Mouse (Mus musculus): Measurements from ENCODE around the gene Syngr4. TPM values are rescaled to one million over a fixed set of nuclear protein-coding genes. Genes with fewer than 3 reads are reported as not detected.
A peak's percentile ranks its signal among the peaks of the same experiment; 100 is the strongest.

Syngr4 gene
- polyA plus RNA-seq, 1 experiment from 2014 or later: 0.41 TPM

DNA sequence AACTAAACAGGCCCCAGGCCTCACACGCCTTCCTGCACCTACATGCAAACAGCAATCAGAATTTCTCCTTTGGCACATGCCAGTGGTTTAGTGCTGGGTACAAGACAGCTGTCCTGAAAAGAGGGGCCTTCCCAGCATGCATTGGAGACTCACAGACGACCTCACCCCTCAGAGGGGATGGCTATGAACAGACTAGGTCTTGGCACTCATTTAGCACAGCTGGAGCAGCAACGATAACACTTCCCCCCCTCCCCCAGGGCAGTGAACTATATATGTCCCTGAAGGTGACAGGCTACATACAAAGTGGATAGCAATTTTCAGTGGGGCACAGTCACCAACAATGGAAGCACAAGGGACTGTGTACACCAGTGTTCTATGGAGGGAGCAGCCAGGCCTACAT lies 32.1 kb downstream of the Syngr4 start:
- H3K27me3 ChIP-seq: peaks cover 45% of the 10 kb centered on the region

DNA sequence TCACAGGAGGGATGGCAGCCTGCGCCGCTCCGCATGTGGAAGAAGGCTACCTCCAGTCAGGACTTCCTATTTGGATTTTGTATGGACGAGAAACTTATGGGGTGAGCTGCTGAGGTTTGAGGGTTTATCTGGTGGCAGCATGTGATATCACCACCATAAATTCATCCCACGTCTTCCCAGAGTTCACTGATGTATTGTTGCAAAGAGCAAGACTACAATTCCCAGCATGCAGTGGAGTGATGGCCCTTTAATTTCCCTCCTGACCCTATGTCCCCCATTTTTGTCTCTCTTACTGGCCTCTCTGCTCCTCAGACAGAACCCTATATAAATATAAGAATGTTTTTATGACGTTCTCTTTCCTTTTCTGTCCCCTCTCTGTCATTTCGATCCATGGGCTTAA lies 33.7 kb downstream of the Syngr4 start:
- Histone ChIP-seq H3K4me1 (peaks cover 14% of the 10 kb centered on the region), H3K9ac (no peak overlapping the region), H3K4me3 (no peak overlapping the region), H3K27me3 (peaks cover 45% of the 10 kb centered on the region), H3K36me3 (no peaks in the 10 kb centered on the region), H3K9me3 (no peaks in the 10 kb centered on the region), H3K27ac (no peak overlapping the region), H3K4me2 (no peak overlapping the region)
- WGBS: 89% methylated on average over 7 of the region's 7 CpGs
- no peak for ATAC-seq (ENCODE audit: insufficient number of reproducible peaks, insufficient read depth, low FRiP score, low TSS enrichment, low read depth)

More for the DNA sequence above, 32.1 kb downstream of the Syngr4 start:
- Histone ChIP-seq H3K9me3 (no peaks in the 10 kb centered on the region), H3K4me2 (no peak overlapping the region), H3K4me3 (no peak overlapping the region), H3K4me1 (peaks cover 23% of the 10 kb centered on the region), H3K9ac (no peak overlapping the region), H3K27ac (no peak overlapping the region), H3K36me3 (no peaks in the 10 kb centered on the region)
- WGBS: 50% methylated on average over 3 of the region's 3 CpGs
- ATAC-seq (ENCODE audit: insufficient number of reproducible peaks, insufficient read depth, low FRiP score, low TSS enrichment, low read depth): no peak

DNA sequence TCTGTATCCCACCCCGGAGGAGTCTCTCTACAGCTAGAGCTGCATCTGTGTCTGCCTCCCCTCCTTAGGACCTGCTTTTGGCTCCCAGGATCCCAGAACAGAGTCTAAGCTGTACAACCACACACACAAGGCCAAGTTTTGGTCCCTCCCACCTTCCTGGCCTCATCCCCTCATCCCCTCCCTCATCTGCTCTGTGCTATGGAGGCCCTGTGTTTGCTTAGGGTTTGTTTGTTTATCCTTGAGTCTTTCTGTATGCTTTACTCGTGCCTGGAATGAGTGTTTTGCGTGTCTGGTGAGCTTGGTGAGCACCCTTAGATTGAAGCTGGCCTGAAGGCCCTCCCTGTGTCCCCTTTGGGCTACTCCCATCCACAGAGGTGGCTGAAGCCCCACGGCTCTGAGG lies 37.5 kb downstream of the Syngr4 start:
- Histone ChIP-seq H3K36me3 (no peaks in the 10 kb centered on the region), H3K9me3 (no peaks in the 10 kb centered on the region), H3K27me3 (peaks cover 59% of the 10 kb centered on the region), H3K4me3 (no peak overlapping the region), H3K4me2 (no peak overlapping the region), H3K4me1 (peaks cover 19% of the 10 kb centered on the region), H3K27ac (no peak overlapping the region), H3K9ac (no peak overlapping the region)
- 68% methylated on average over 4 of the region's 4 CpGs for WGBS
- no peak for ATAC-seq (ENCODE audit: insufficient number of reproducible peaks, insufficient read depth, low FRiP score, low TSS enrichment, low read depth)

DNA sequence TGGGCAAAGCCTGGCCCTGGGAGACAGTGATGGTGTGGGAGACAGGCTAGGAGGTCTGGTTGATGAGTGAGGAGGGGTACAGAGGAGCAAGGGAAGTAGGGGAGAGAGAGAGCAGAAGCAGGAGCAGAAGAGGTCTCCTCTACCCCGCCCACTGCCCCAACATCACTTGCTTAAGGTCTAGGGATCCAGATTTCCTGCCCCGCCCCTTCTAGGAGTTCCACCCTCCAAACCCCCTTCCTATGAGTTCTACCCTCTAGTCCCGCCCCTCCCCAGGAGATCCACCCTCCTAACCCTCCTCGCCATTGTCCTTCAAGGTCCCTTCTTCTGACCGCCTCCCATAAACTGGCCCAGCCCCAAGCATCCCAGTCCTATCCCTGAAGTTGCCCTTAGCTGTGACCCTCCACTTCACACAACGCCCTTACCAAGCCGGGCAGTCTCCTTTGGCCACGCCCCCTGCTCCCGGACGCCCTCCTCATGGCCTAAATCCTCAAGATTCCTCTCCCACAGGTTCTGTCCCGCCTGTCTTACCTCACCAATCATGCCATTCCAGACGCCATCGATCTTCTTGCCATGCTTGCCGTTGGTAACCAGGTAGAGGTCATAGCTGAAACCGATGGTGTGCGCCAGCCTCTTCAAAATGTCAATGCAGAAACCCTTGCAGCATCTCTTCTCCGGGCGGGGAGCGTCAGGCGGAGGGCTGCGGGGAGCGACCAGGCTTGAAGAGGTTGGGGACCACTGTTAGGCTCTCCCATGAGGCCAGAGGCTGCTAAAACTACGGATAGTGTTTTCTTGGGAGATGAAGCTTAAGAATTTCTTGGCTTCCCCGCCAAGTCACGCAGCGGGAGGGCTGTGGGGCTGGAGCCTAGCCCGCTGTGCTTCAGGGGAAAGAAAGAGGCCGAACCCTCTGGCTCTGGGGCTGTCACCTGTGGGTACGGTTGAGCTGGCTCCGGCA lies 39.3 kb downstream of the Syngr4 start:
- WGBS: 2% methylated on average over 30 of the region's 30 CpGs
- Histone ChIP-seq H3K27ac (no peak overlapping the region), H3K27me3 (peaks cover 55% of the 10 kb centered on the region), H3K4me3 (peak overlapping the region; percentile 44), H3K9me3 (no peaks in the 10 kb centered on the region), H3K4me1 (peaks cover 19% of the 10 kb centered on the region), H3K36me3 (no peaks in the 10 kb centered on the region), H3K9ac (peak overlapping the region; percentile 56), H3K4me2 (peak overlapping the region; percentile 63)
- ATAC-seq (ENCODE audit: insufficient number of reproducible peaks, insufficient read depth, low FRiP score, low TSS enrichment, low read depth): peak; percentile 34; the same call in 1 of the 2 replicates

GRCm38 (mm10) chr7:45853089-45853488 lies 43.4 kb downstream of the Syngr4 start:
- ATAC-seq (ENCODE audit: insufficient number of reproducible peaks, insufficient read depth, low FRiP score, low TSS enrichment, low read depth): no peak
- Histone ChIP-seq H3K9me3 (no peaks in the 10 kb centered on the region), H3K27ac (no peak overlapping the region), H3K4me1 (peaks cover 23% of the 10 kb centered on the region), H3K4me2 (no peak overlapping the region), H3K9ac (no peak overlapping the region), H3K4me3 (no peak overlapping the region), H3K36me3 (no peaks in the 10 kb centered on the region), H3K27me3 (peaks cover 26% of the 10 kb centered on the region)
- 84% methylated on average over 12 of the region's 12 CpGs for WGBS

DNA sequence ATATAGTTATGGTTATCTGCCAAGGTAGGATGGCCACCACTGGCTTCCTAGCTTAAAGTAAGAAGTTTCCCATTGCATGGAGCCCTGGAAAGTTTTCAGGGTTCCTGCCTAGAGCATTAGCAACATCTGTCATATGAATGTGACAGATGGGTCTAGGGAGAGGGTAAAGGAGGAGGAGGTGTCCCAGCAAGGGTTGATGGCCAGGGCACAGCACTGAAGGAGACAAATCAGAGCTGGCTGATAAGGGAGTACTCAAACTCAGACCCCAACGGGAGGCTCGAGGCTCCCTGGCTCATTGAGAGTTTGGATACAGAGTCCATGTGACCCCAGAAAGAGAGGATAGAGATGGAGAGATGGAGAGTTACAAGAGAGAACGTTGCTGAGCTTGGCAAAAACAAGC lies 45.9 kb downstream of the Syngr4 start:
- Histone ChIP-seq H3K9me3 (0 out of 2 replicates have a peak, but pooled peaks cover 2% of the 10 kb centered on the region), H3K9ac (no peak overlapping the region), H3K4me2 (no peak overlapping the region), H3K4me3 (no peak overlapping the region), H3K36me3 (no peaks in the 10 kb centered on the region), H3K27me3 (peaks cover 10% of the 10 kb centered on the region; the same call in 1 of the 2 replicates), H3K4me1 (peaks cover 6% of the 10 kb centered on the region; the same call in 1 of the 2 replicates), H3K27ac (no peak overlapping the region)
- ATAC-seq (ENCODE audit: insufficient number of reproducible peaks, insufficient read depth, low FRiP score, low TSS enrichment, low read depth): no peak
- 79% methylated on average over 3 of the region's 3 CpGs for WGBS

DNA sequence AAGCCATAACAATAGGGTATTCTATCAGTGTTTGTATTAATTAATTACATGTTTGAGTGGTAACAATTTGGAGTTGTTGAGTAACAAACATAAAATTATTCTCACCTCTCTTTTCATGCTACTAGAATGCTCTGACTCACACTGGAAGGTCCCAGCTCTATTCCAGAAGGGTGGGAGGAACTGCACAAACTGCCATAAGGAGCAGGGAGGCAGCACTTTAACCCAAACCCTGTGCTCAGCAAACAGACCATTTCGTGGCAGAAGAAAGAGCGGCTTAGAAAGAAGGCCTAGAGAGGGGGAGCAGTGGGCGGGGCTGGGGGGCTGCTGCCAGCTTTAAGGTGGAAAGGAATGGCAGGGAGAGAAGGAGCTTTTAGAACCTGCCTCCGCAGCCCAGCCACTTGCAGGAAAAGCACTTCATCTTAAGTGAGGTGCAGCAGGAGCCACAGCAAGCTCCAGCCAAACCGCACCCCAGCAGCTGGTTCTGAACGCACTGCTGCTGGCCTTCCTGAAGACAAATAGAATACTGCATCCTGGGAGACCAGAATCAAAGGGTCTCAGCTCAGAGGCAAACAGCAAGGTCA lies 48.0 kb downstream of the Syngr4 start:
- 8% methylated on average over 6 of the region's 6 CpGs for whole genome bisulfite sequencing
- no peak overlapping the region; the same call in 1 of the 2 replicates for H3K27ac ChIP-seq
- no peak for ATAC-seq (ENCODE audit: insufficient number of reproducible peaks, insufficient read depth, low FRiP score, low TSS enrichment, low read depth)
- H3K36me3 ChIP-seq: no peaks in the 10 kb centered on the region
- peak overlapping the region; percentile 5; the same call in 1 of the 2 replicates for H3K4me2 ChIP-seq
- peaks cover 19% of the 10 kb centered on the region for H3K27me3 ChIP-seq
- H3K9ac ChIP-seq: 0 out of 2 replicates have a peak overlapping the region, but pooled peaks have one; percentile 32
- no peak overlapping the region for H3K4me3 ChIP-seq
- H3K4me1 ChIP-seq: peaks cover 6% of the 10 kb centered on the region; the same call in 1 of the 2 replicates
- 0 out of 2 replicates have a peak, but pooled peaks cover 2% of the 10 kb centered on the region for H3K9me3 ChIP-seq

GRCm38 (mm10) chr7:45842950-45843744 lies 53.4 kb downstream of the Syngr4 start:
- H3K4me3 ChIP-seq: no peak overlapping the region
- H3K4me2 ChIP-seq: no peak overlapping the region
- H3K4me1 ChIP-seq: no peaks in the 10 kb centered on the region
- no peak overlapping the region for H3K9ac ChIP-seq
- no peak overlapping the region for H3K27ac ChIP-seq
- no peak for ATAC-seq (ENCODE audit: insufficient number of reproducible peaks, insufficient read depth, low FRiP score, low TSS enrichment, low read depth)
- 0 out of 2 replicates have a peak, but pooled peaks cover 2% of the 10 kb centered on the region for H3K9me3 ChIP-seq
- WGBS: 84% methylated on average over 10 of the region's 10 CpGs
- peaks cover 43% of the 10 kb centered on the region for H3K27me3 ChIP-seq
- H3K36me3 ChIP-seq: no peaks in the 10 kb centered on the region

Other genes starting within 250 kb of the Syngr4 start
- 0.45 and 0.54 TPM in 2 replicates for gene Fut2, start 230.3 kb downstream of the Syngr4 start, polyA plus RNA-seq (2015; fragmentation: Nextera tagmentation; extraction: Ambion mirVana)
- gene Ntn5, start 212.7 kb downstream of the Syngr4 start, polyA plus RNA-seq (2015; fragmentation: Nextera tagmentation; extraction: Ambion mirVana): 5.4 and 5.7 TPM in 2 replicates
- 6.3 and 6.8 TPM in 2 replicates for gene Sec1, start 202.3 kb downstream of the Syngr4 start, polyA plus RNA-seq (2015; fragmentation: Nextera tagmentation; extraction: Ambion mirVana)
- 15.2 and 17.3 TPM in 2 replicates for gene Car11, start 196.9 kb downstream of the Syngr4 start, polyA plus RNA-seq (2015; fragmentation: Nextera tagmentation; extraction: Ambion mirVana)
- gene Dbp, start 191.6 kb downstream of the Syngr4 start, polyA plus RNA-seq (2015; fragmentation: Nextera tagmentation; extraction: Ambion mirVana): 7.8 and 10.2 TPM in 2 replicates
- gene Rpl18, start 181.3 kb downstream of the Syngr4 start, polyA plus RNA-seq (2015; fragmentation: Nextera tagmentation; extraction: Ambion mirVana): 936 and 1,128 TPM in 2 replicates
- gene Sphk2, start 178.7 kb downstream of the Syngr4 start, polyA plus RNA-seq (2015; fragmentation: Nextera tagmentation; extraction: Ambion mirVana): 34.4 and 34.9 TPM in 2 replicates
- gene Fam83e, start 175.5 kb downstream of the Syngr4 start, polyA plus RNA-seq (2015; fragmentation: Nextera tagmentation; extraction: Ambion mirVana): 1.4 and 1.5 TPM in 2 replicates
- gene Spaca4, start 170.9 kb downstream of the Syngr4 start, polyA plus RNA-seq (2015; fragmentation: Nextera tagmentation; extraction: Ambion mirVana): not detected in 2 replicates
- gene Lmtk3, start 113.0 kb downstream of the Syngr4 start, polyA plus RNA-seq (2015; fragmentation: Nextera tagmentation; extraction: Ambion mirVana): 4.1 and 4.2 TPM in 2 replicates
- 7.7 and 8.4 TPM in 2 replicates for gene Sult2b1, start 112.0 kb downstream of the Syngr4 start, polyA plus RNA-seq (2015; fragmentation: Nextera tagmentation; extraction: Ambion mirVana)
- gene Cyth2, start 82.1 kb downstream of the Syngr4 start, polyA plus RNA-seq (2015; fragmentation: Nextera tagmentation; extraction: Ambion mirVana): 133 and 138 TPM in 2 replicates
- gene Kcnj14, start 71.9 kb downstream of the Syngr4 start, polyA plus RNA-seq (2015; fragmentation: Nextera tagmentation; extraction: Ambion mirVana): 2.2 TPM in 2 replicates
- 62.7 and 74.0 TPM in 2 replicates for gene Grwd1, start 65.8 kb downstream of the Syngr4 start, polyA plus RNA-seq (2015; fragmentation: Nextera tagmentation; extraction: Ambion mirVana)
- gene Kdelr1, start 23.9 kb downstream of the Syngr4 start, polyA plus RNA-seq (2015; fragmentation: Nextera tagmentation; extraction: Ambion mirVana): 62.6 and 74.4 TPM in 2 replicates
- gene Grin2d, start 18.3 kb downstream of the Syngr4 start, polyA plus RNA-seq (2015; fragmentation: Nextera tagmentation; extraction: Ambion mirVana): 0.56 and 0.72 TPM in 2 replicates
- gene Tmem143, start 227 bp upstream of the Syngr4 start, polyA plus RNA-seq (2015; fragmentation: Nextera tagmentation; extraction: Ambion mirVana): 7.1 and 7.2 TPM in 2 replicates
- gene Emp3, start 24.7 kb upstream of the Syngr4 start, polyA plus RNA-seq (2015; fragmentation: Nextera tagmentation; extraction: Ambion mirVana): 199 and 213 TPM in 2 replicates
- gene Ccdc114, start 27.4 kb upstream of the Syngr4 start, polyA plus RNA-seq (2015; fragmentation: Nextera tagmentation; extraction: Ambion mirVana): 2.4 and 3.2 TPM in 2 replicates
- 0.25 TPM in 2 replicates for gene Abcc6, start 133.6 kb upstream of the Syngr4 start, polyA plus RNA-seq (2015; fragmentation: Nextera tagmentation; extraction: Ambion mirVana)
- 28.4 and 33.8 TPM in 2 replicates for gene Nomo1, start 137.0 kb upstream of the Syngr4 start, polyA plus RNA-seq (2015; fragmentation: Nextera tagmentation; extraction: Ambion mirVana)
- 0.27 TPM in 1 of 2 replicates, not detected in the other for gene Kcnj11, start 204.1 kb upstream of the Syngr4 start, polyA plus RNA-seq (2015; fragmentation: Nextera tagmentation; extraction: Ambion mirVana)

All from embryonic facial prominence, embryonic 13.5 days (tissue).